ENCODE assay signal across 8 mouse cellular contexts in the genomic region with DNA sequence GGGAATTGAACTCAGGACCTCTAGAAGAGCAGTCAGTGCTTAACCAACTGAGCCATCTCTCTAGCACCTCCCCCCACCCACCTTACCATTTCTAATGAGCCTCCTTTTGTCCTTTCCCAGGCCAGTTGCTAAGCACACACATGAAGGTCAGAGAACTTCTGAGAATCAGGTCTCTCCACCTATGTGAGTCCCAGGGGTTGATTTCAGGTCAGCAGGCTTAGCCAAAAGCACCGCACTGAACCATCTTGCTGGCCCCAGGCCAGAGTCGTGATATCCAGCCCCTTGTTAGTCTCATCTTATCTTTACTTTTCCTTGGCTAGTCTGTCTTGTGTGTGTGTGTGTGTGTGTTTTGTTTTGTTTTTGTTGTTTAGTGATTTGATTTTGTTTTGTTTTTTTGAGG. TPM values are rescaled to one million over a fixed set of nuclear protein-coding genes. Genes with fewer than 3 reads are reported as not detected.
DNase-seq lines count a peak whose midpoint lies in the region; ATAC-seq and TF ChIP-seq lines count a peak whose summit lies in the region.

No protein-coding gene starts in this region.

- no peaks in the 10 kb centered on the region for H3K27me3 ChIP-seq in neural tube, embryonic 11.5 days (ENCODE audit: control insufficient read depth, insufficient read depth, low read length)
- H3K27me3 ChIP-seq in limb, embryonic 14.5 days (ENCODE audit: control insufficient read depth, insufficient read depth, low read length), result no peaks in the 10 kb centered on the region
- H3K27me3 ChIP-seq in stomach, embryonic 14.5 days (ENCODE audit: control insufficient read depth, insufficient read depth, low read length), result no peaks in the 10 kb centered on the region

- DNase-seq in adrenal gland, adult (ENCODE audit: inconsistent age in 2 of 2, low spot score in 1 of 2), result peak; percentile 36 to 54
- DNase-seq in adrenal gland, postnatal 36 days, result no peak
- DNase-seq in neural tube, embryonic 11.5 days (ENCODE audit: low spot score), result peak; percentile 8
- no peak for DNase-seq in neural tube, embryonic 10.5 days (ENCODE audit: extremely low spot score, low spot score)
- DNase-seq in limb, embryonic 14.5 days (ENCODE audit: low spot score), result no peak
- no peak for DNase-seq in thymus, postnatal 14 days
- DNase-seq in urinary bladder, adult 18-20 months (ENCODE audit: low spot score in 2 of 2), result no peak

- 71% methylated on average over 2 of the region's 2 CpGs for WGBS in neural tube, embryonic 11.5 days
- 56% methylated on average over 2 of the region's 2 CpGs for WGBS in limb, embryonic 14.5 days
- 32% methylated on average over 2 of the region's 2 CpGs for WGBS in stomach, embryonic 14.5 days

- H3K4me3 ChIP-seq in neural tube, embryonic 11.5 days (ENCODE audit: low read depth, low read length), result no peak overlapping the region
- no peak overlapping the region for H3K4me3 ChIP-seq in limb, embryonic 14.5 days (replicated peaks; ENCODE audit: low read length)
- H3K4me3 ChIP-seq in stomach, embryonic 14.5 days (ENCODE audit: low read depth, low read length), result no peak overlapping the region

- no peak overlapping the region for H3K4me2 ChIP-seq in neural tube, embryonic 11.5 days (ENCODE audit: low read depth)
- no peak overlapping the region for H3K4me2 ChIP-seq in limb, embryonic 14.5 days (replicated peaks; ENCODE audit: low read depth, low read length, severe bottlenecking)
- H3K4me2 ChIP-seq in stomach, embryonic 14.5 days (replicated peaks; ENCODE audit: low read depth, low read length), result no peak overlapping the region

- H3K9me3 ChIP-seq in neural tube, embryonic 11.5 days (ENCODE audit: control insufficient read depth, low read length), result no peaks in the 10 kb centered on the region
- no peaks in the 10 kb centered on the region for H3K9me3 ChIP-seq in limb, embryonic 14.5 days (ENCODE audit: control insufficient read depth, low read length)
- H3K9me3 ChIP-seq in stomach, embryonic 14.5 days (ENCODE audit: control insufficient read depth, low read depth, low read length), result no peaks in the 10 kb centered on the region

- H3K4me1 ChIP-seq in neural tube, embryonic 11.5 days (ENCODE audit: control insufficient read depth, insufficient read depth, low read length), result peaks cover 19% of the 10 kb centered on the region
- H3K4me1 ChIP-seq in limb, embryonic 14.5 days (ENCODE audit: control insufficient read depth, insufficient read depth, low read length), result peaks cover 24% of the 10 kb centered on the region
- H3K4me1 ChIP-seq in stomach, embryonic 14.5 days (ENCODE audit: control insufficient read depth, insufficient read depth, low read length), result peaks cover 22% of the 10 kb centered on the region

- H3K9ac ChIP-seq in neural tube, embryonic 11.5 days (ENCODE audit: low read length), result no peak overlapping the region
- no peak overlapping the region for H3K9ac ChIP-seq in limb, embryonic 14.5 days (ENCODE audit: low read depth, low read length, severe bottlenecking)
- H3K9ac ChIP-seq in stomach, embryonic 14.5 days (replicated peaks; ENCODE audit: low read depth, low read length), result no peak overlapping the region

- peak overlapping the region; percentile 91; the same call in 1 of the 2 replicates for H3K27ac ChIP-seq in neural tube, embryonic 11.5 days (ENCODE audit: low read depth, low read length)
- peak overlapping the region; percentile 85 for H3K27ac ChIP-seq in limb, embryonic 14.5 days (replicated peaks; ENCODE audit: low read depth, low read length)
- peak overlapping the region; percentile 89 for H3K27ac ChIP-seq in stomach, embryonic 14.5 days (ENCODE audit: low read length)

- H3K36me3 ChIP-seq in neural tube, embryonic 11.5 days (ENCODE audit: control insufficient read depth, insufficient read depth, low read length), result peaks cover 2% of the 10 kb centered on the region; the same call in 1 of the 2 replicates
- peaks cover 10% of the 10 kb centered on the region for H3K36me3 ChIP-seq in limb, embryonic 14.5 days (ENCODE audit: control insufficient read depth, insufficient read depth, low read length)
- no peaks in the 10 kb centered on the region for H3K36me3 ChIP-seq in stomach, embryonic 14.5 days (ENCODE audit: control insufficient read depth, insufficient read depth, low read length)

- ATAC-seq in neural tube, embryonic 11.5 days (ENCODE audit: insufficient read depth, low FRiP score, low TSS enrichment), result no peak
- no peak for ATAC-seq in limb, embryonic 14.5 days (ENCODE audit: low FRiP score, low read depth)
- ATAC-seq in stomach, embryonic 14.5 days (ENCODE audit: insufficient number of reproducible peaks, insufficient read depth, low FRiP score, low read depth), result no peak

- no peak for TF ChIP-seq POLR2A in limb, embryonic 14.5 days (IDR thresholded peaks at IDR 0.05; ENCODE audit: borderline replicate concordance, extremely low read depth, insufficient read depth, insufficient read length)

RNA-seq across cellular contexts. Expression of gene Srebf2, which starts 1.6 kb away (rescaled TPM):
- total RNA-seq in adrenal gland, postnatal 36 days (2021), result 100 to 1,000 TPM in 1 of 2 experiments, 10 to 100 TPM in 1; 80.3 to 113 TPM
- polyA plus RNA-seq in neural tube, embryonic 11.5 days (2014; fragmentation: Nextera tagmentation; extraction: Ambion mirVana), result 179 and 195 TPM in 2 replicates
- 131 and 253 TPM in 2 replicates for polyA plus RNA-seq in limb, embryonic 14.5 days (2012; rRNA removed)
- 122 and 125 TPM in 2 replicates for polyA plus RNA-seq in limb, embryonic 14.5 days (2014; fragmentation: Nextera tagmentation; extraction: Ambion mirVana)
- 128 and 133 TPM in 2 replicates for polyA plus RNA-seq in stomach, embryonic 14.5 days (2014; fragmentation: Nextera tagmentation; extraction: Ambion mirVana)

RNA-seq across cellular contexts. Expression of gene Ccdc134, which starts 17.7 kb away (rescaled TPM):
- 10 to 100 TPM in 1 of 2 experiments, 1 to 10 TPM in 1; 6.7 to 11.3 TPM for total RNA-seq in adrenal gland, postnatal 36 days (2021)
- 19.7 and 23.5 TPM in 2 replicates for polyA plus RNA-seq in neural tube, embryonic 11.5 days (2014; fragmentation: Nextera tagmentation; extraction: Ambion mirVana)
- polyA plus RNA-seq in limb, embryonic 14.5 days (2012; rRNA removed), result 39.6 and 40.7 TPM in 2 replicates
- polyA plus RNA-seq in limb, embryonic 14.5 days (2014; fragmentation: Nextera tagmentation; extraction: Ambion mirVana), result 26.4 and 28.3 TPM in 2 replicates
- polyA plus RNA-seq in stomach, embryonic 14.5 days (2014; fragmentation: Nextera tagmentation; extraction: Ambion mirVana), result 17.7 and 18.4 TPM in 2 replicates

Comparison
In these comparisons a context has a peak if more than half of its experiments do, and no peak if none do; other contexts are left out.
1. DNase-seq: peak in adrenal gland, adult (2 of 2) and neural tube, embryonic 11.5 days (single experiment); none in adrenal gland, postnatal 36 days (0 of 2), neural tube, embryonic 10.5 days (single experiment), limb, embryonic 14.5 days (single experiment), thymus, postnatal 14 days (single experiment) and urinary bladder, adult 18-20 months (0 of 2).
2. Peak in every context shown above with its lines, with median percentiles within 50 percentile points of each other: H3K27ac ChIP-seq.